Mouse (Mus musculus): ENCODE measurements around the gene Lrrc63.

GRCm38 (mm10) chr14:75068430-75069112 is 62.1 kb downstream of the Lrrc63 start:
- TF ChIP-seq MAFK (IDR thresholded peaks at IDR 0.05; ENCODE audit: insufficient read depth, low read depth, low read length) (no peak), ZNF384 (IDR thresholded peaks at IDR 0.05; ENCODE audit: low read depth, low read length) (no peak)
